Mouse (Mus musculus): ENCODE results near the gene Gm49387.

Gene Gm49387

GRCm38 (mm10) chr14:31531506-31532148 lies 109.1 kb downstream of the Gm49387 start:
- no peak for DNase-seq (ENCODE audit: extremely low spot score, low spot score)

GRCm38 (mm10) chr14:31530847-31531246 lies 109.8 kb downstream of the Gm49387 start:
- DNase-seq (ENCODE audit: extremely low spot score, low spot score), result no peak

GRCm38 (mm10) chr14:31525040-31525810 lies 115.5 kb downstream of the Gm49387 start:
- no peak for DNase-seq (ENCODE audit: extremely low spot score, low spot score)

GRCm38 (mm10) chr14:31521318-31521717 lies 119.4 kb downstream of the Gm49387 start:
- no peak for DNase-seq (ENCODE audit: extremely low spot score, low spot score)

- DNase-seq (ENCODE audit: extremely low spot score, low spot score), result no peak
Measured at GRCm38 (mm10) chr14:31519165-31519564, 121.5 kb downstream of the Gm49387 start.

GRCm38 (mm10) chr14:31515895-31516294 lies 124.8 kb downstream of the Gm49387 start:
- no peak for DNase-seq (ENCODE audit: extremely low spot score, low spot score)

GRCm38 (mm10) chr14:31510322-31510721 lies 130.4 kb downstream of the Gm49387 start:
- DNase-seq (ENCODE audit: extremely low spot score, low spot score), result no peak

- DNase-seq (ENCODE audit: extremely low spot score, low spot score), result no peak
Measured at GRCm38 (mm10) chr14:31509911-31510310, 130.8 kb downstream of the Gm49387 start.

- no peak for DNase-seq (ENCODE audit: extremely low spot score, low spot score)
Measured at GRCm38 (mm10) chr14:31506456-31506855, 134.2 kb downstream of the Gm49387 start.

- DNase-seq (ENCODE audit: extremely low spot score, low spot score), result no peak
Measured at GRCm38 (mm10) chr14:31503406-31503805, 137.3 kb downstream of the Gm49387 start.
